Mouse (Mus musculus): ENCODE data around the gene St3gal5. TPM values are rescaled to one million over a fixed set of nuclear protein-coding genes. Genes with fewer than 3 reads are reported as not detected.

The St3gal5 gene
- total and polyA plus RNA-seq, 3 experiments: 24.4 to 51.8 TPM; not detected in 1

GRCm38 (mm10) chr6:72051757-72052156 lies 45.6 kb upstream of the St3gal5 start:
- no peaks in the 10 kb centered on the region; a peak in 1 of 4 replicates for H3K27me3 ChIP-seq (ENCODE audit: control insufficient read depth in 1 of 2, insufficient read depth in 2 of 2, low read length in 2 of 2)
- no peak overlapping the region for H3K4me3 ChIP-seq (ENCODE audit: control insufficient read depth in 1 of 2, insufficient read depth in 1 of 2, low read depth in 2 of 2, low read length in 2 of 2)
- TF ChIP-seq SIN3A (IDR thresholded peaks at IDR 0.05; ENCODE audit: low read length) (no peak), E2F4 (IDR thresholded peaks at IDR 0.05; ENCODE audit: borderline replicate concordance, low read depth, low read length) (no peak), CTCF (IDR thresholded peaks at IDR 0.05 in 2 of 3, conservative IDR thresholded peaks at IDR 0.05 in 1 of 3; ENCODE audit: control insufficient read depth in 1 of 3, insufficient read depth in 1 of 3, low read depth in 2 of 3, low read length in 3 of 3, poor library complexity in 1 of 3, severe bottlenecking in 1 of 3) (no peak), ETS1 (IDR thresholded peaks at IDR 0.05; ENCODE audit: low read depth, low read length) (no peak), MAZ (IDR thresholded peaks at IDR 0.05; ENCODE audit: low read depth, low read length) (no peak), ZC3H11A (IDR thresholded peaks at IDR 0.05; ENCODE audit: low read depth, low read length) (no peak), MEF2A (IDR thresholded peaks at IDR 0.05; ENCODE audit: extremely low read depth, insufficient replicate concordance, low read depth, low read length, poor library complexity, severe bottlenecking) (no peak), POLR2AphosphoS2 (IDR thresholded peaks at IDR 0.05; ENCODE audit: low read length) (no peak), RCOR1 (IDR thresholded peaks at IDR 0.05; ENCODE audit: low read depth, low read length) (no peak), MYC (IDR thresholded peaks at IDR 0.05; ENCODE audit: low read depth, low read length) (no peak), NELFE (IDR thresholded peaks at IDR 0.05; ENCODE audit: low read depth, low read length) (no peak), ZMIZ1 (IDR thresholded peaks at IDR 0.05; ENCODE audit: low read depth, low read length) (no peak), ZKSCAN1 (IDR thresholded peaks at IDR 0.05; ENCODE audit: low read depth, low read length) (no peak), TBP (IDR thresholded peaks at IDR 0.05; ENCODE audit: low read depth, low read length) (no peak), JUND (IDR thresholded peaks at IDR 0.05; ENCODE audit: low read depth, low read length) (no peak), POLR2A (IDR thresholded peaks at IDR 0.05; ENCODE audit: control insufficient read depth in 1 of 2, insufficient read depth in 1 of 2, low read depth in 1 of 2, low read length in 2 of 2, poor library complexity in 1 of 2) (no peak), USF1 (IDR thresholded peaks at IDR 0.05; ENCODE audit: low read depth, low read length) (no peak), MAX (IDR thresholded peaks at IDR 0.05; ENCODE audit: low read length) (no peak), RAD21 (IDR thresholded peaks at IDR 0.05; ENCODE audit: low read depth, low read length) (no peak), MYB (IDR thresholded peaks at IDR 0.05; ENCODE audit: low read depth, low read length) (no peak)
- H3K27ac ChIP-seq (ENCODE audit: control insufficient read depth, low read depth, low read length): no peak overlapping the region
- no peaks in the 10 kb centered on the region for H3K36me3 ChIP-seq (ENCODE audit: control insufficient read depth in 1 of 2, insufficient read depth in 2 of 2, low read length in 2 of 2)
- H3K4me1 ChIP-seq (ENCODE audit: control insufficient read depth in 1 of 2, insufficient read depth in 2 of 2, low read length in 2 of 2): no peaks in the 10 kb centered on the region
- H3K9me3 ChIP-seq (replicated peaks; ENCODE audit: insufficient read depth, low read length): no peaks in the 10 kb centered on the region
- H3K9ac ChIP-seq (ENCODE audit: control insufficient read depth, low read depth, low read length, poor library complexity, severe bottlenecking): no peak overlapping the region
- no peak for DNase-seq (ENCODE audit: low read depth, low spot score)
- H3K79me2 ChIP-seq (ENCODE audit: control insufficient read depth, insufficient read depth, low read length, poor library complexity): no peaks in the 10 kb centered on the region

DNA sequence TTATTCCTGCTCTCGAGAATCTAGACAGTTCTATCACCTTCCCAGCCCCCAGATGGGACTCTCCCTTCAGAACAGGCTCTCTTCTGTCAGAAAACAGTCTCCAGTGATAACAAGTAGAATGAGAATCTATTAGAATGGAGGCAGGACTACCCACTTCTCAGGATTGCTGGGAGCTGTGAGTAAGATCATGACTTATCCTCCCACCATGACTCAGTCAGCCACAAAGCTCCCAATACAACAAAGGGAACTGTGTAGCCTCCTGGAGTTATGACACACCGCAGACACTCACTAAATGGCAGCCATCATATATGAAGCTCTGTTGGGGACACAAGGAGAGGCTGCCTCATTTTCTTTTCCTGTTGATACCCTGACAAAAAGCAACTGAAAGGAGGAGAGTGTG lies 40.8 kb upstream of the St3gal5 start:
- H3K27me3 ChIP-seq (ENCODE audit: control insufficient read depth in 1 of 2, insufficient read depth in 2 of 2, low read length in 2 of 2): peaks cover 3 to 6% of the 10 kb centered on the region in 2 experiments
- no peaks in the 10 kb centered on the region for H3K79me2 ChIP-seq (ENCODE audit: control insufficient read depth, insufficient read depth, low read length, poor library complexity)
- no peak overlapping the region for H3K4me3 ChIP-seq (ENCODE audit: control insufficient read depth in 1 of 2, insufficient read depth in 1 of 2, low read depth in 2 of 2, low read length in 2 of 2)
- no peak for DNase-seq (ENCODE audit: low read depth, low spot score)
- no peaks in the 10 kb centered on the region for H3K4me1 ChIP-seq (ENCODE audit: control insufficient read depth in 1 of 2, insufficient read depth in 2 of 2, low read length in 2 of 2)
- no peaks in the 10 kb centered on the region for H3K9me3 ChIP-seq (replicated peaks; ENCODE audit: insufficient read depth, low read length)
- no peaks in the 10 kb centered on the region for H3K36me3 ChIP-seq (ENCODE audit: control insufficient read depth in 1 of 2, insufficient read depth in 2 of 2, low read length in 2 of 2)
- TF ChIP-seq BHLHE40 (IDR thresholded peaks at IDR 0.05; ENCODE audit: borderline replicate concordance, low read depth, low read length) (no peak), ZC3H11A (IDR thresholded peaks at IDR 0.05; ENCODE audit: low read depth, low read length) (no peak), TCF12 (IDR thresholded peaks at IDR 0.05; ENCODE audit: low read depth, low read length) (no peak), POLR2A (IDR thresholded peaks at IDR 0.05; ENCODE audit: control insufficient read depth in 1 of 2, insufficient read depth in 1 of 2, low read depth in 1 of 2, low read length in 2 of 2, poor library complexity in 1 of 2) (no peak), TBP (IDR thresholded peaks at IDR 0.05; ENCODE audit: low read depth, low read length) (no peak), MEF2A (IDR thresholded peaks at IDR 0.05; ENCODE audit: extremely low read depth, insufficient replicate concordance, low read depth, low read length, poor library complexity, severe bottlenecking) (no peak), USF2 (IDR thresholded peaks at IDR 0.05; ENCODE audit: borderline replicate concordance in 1 of 2, insufficient read depth in 1 of 2, low read depth in 1 of 2, low read length in 2 of 2) (no peak), UBTF (IDR thresholded peaks at IDR 0.05; ENCODE audit: borderline replicate concordance, insufficient read depth, low read depth, low read length) (no peak), ZNF384 (IDR thresholded peaks at IDR 0.05; ENCODE audit: low read depth, low read length) (no peak), CTCF (IDR thresholded peaks at IDR 0.05 in 2 of 3, conservative IDR thresholded peaks at IDR 0.05 in 1 of 3; ENCODE audit: control insufficient read depth in 1 of 3, insufficient read depth in 1 of 3, low read depth in 2 of 3, low read length in 3 of 3, poor library complexity in 1 of 3, severe bottlenecking in 1 of 3) (no peak)
- no peak overlapping the region for H3K27ac ChIP-seq (ENCODE audit: control insufficient read depth, low read depth, low read length)
- no peak overlapping the region for H3K9ac ChIP-seq (ENCODE audit: control insufficient read depth, low read depth, low read length, poor library complexity, severe bottlenecking)
